Mouse (Mus musculus): Measurements from ENCODE around the gene Gm44973. TPM values are rescaled to one million over a fixed set of nuclear protein-coding genes. Genes with fewer than 3 reads are reported as not detected.

The Gm44973 gene
- polyA plus RNA-seq, 1 experiment from 2014 or later: 2.6 TPM

- ATAC-seq (ENCODE audit: low read depth): peak; percentile 98
- Histone ChIP-seq H3K27me3 (ENCODE audit: control insufficient read depth, insufficient read depth, low read length) (no peaks in the 10 kb centered on the region; the same call in 1 of the 2 replicates), H3K9me3 (ENCODE audit: control insufficient read depth, low read length) (no peaks in the 10 kb centered on the region), H3K4me3 (ENCODE audit: low read depth, low read length) (peak within 1 kb of the TSS; percentile 93), H3K27ac (ENCODE audit: low read depth, low read length) (peak within 1 kb of the TSS; percentile 90), H3K4me2 (ENCODE audit: low read depth, low read length) (peak within 1 kb of the TSS; percentile 71), H3K4me1 (ENCODE audit: control insufficient read depth, insufficient read depth, low read length) (peaks cover 12% of the 10 kb centered on the region; the same call in 1 of the 2 replicates), H3K9ac (replicated peaks; ENCODE audit: low read depth, low read length) (peak within 1 kb of the TSS; percentile 94), H3K36me3 (ENCODE audit: control insufficient read depth, insufficient read depth, low read length) (peaks cover 38% of the 10 kb centered on the region)
- under 1% methylated on average over 77 of the region's 81 CpGs for WGBS
Measured at GRCm38 (mm10) chr7:5080010-5080751, 64.9 kb downstream of the Gm44973 start, which contains the start of gene Epn1. Gene Epn1 (plus strand): TSS chr7:5080235.

- Histone ChIP-seq H3K36me3 (ENCODE audit: control insufficient read depth, insufficient read depth, low read length) (peaks cover 32% of the 10 kb centered on the region), H3K9ac (replicated peaks; ENCODE audit: low read depth, low read length) (peak overlapping the region; percentile 94), H3K4me1 (ENCODE audit: control insufficient read depth, insufficient read depth, low read length) (peaks cover 12% of the 10 kb centered on the region; the same call in 1 of the 2 replicates), H3K9me3 (ENCODE audit: control insufficient read depth, low read length) (no peaks in the 10 kb centered on the region), H3K4me2 (ENCODE audit: low read depth, low read length) (peak overlapping the region; percentile 71), H3K27me3 (ENCODE audit: control insufficient read depth, insufficient read depth, low read length) (no peaks in the 10 kb centered on the region; the same call in 1 of the 2 replicates), H3K4me3 (ENCODE audit: low read depth, low read length) (peak overlapping the region; percentile 93), H3K27ac (ENCODE audit: low read depth, low read length) (peak overlapping the region; percentile 90; the same call in 1 of the 2 replicates)
- no peak for ATAC-seq (ENCODE audit: low read depth)
- WGBS: 20% methylated on average over 6 of the region's 6 CpGs
Measured at GRCm38 (mm10) chr7:5080815-5081214, 65.5 kb downstream of the Gm44973 start.

- Histone ChIP-seq H3K27ac (ENCODE audit: low read depth, low read length) (no peak overlapping the region), H3K4me3 (ENCODE audit: low read depth, low read length) (peak overlapping the region; percentile 93), H3K9ac (replicated peaks; ENCODE audit: low read depth, low read length) (peak overlapping the region; percentile 94; the same call in 1 of the 2 replicates), H3K4me2 (ENCODE audit: low read depth, low read length) (peak overlapping the region; percentile 71), H3K9me3 (ENCODE audit: control insufficient read depth, low read length) (no peaks in the 10 kb centered on the region), H3K27me3 (ENCODE audit: control insufficient read depth, insufficient read depth, low read length) (no peaks in the 10 kb centered on the region; the same call in 1 of the 2 replicates), H3K4me1 (ENCODE audit: control insufficient read depth, insufficient read depth, low read length) (peaks cover 12% of the 10 kb centered on the region; the same call in 1 of the 2 replicates), H3K36me3 (ENCODE audit: control insufficient read depth, insufficient read depth, low read length) (peaks cover 29% of the 10 kb centered on the region)
- ATAC-seq (ENCODE audit: low read depth): no peak
- 78% methylated on average over 6 of the region's 6 CpGs for WGBS
Measured at GRCm38 (mm10) chr7:5081241-5081640, 65.9 kb downstream of the Gm44973 start.

GRCm38 (mm10) chr7:5081939-5082338 lies 66.6 kb downstream of the Gm44973 start:
- H3K36me3 ChIP-seq (ENCODE audit: control insufficient read depth, insufficient read depth, low read length): peaks cover 22% of the 10 kb centered on the region
- H3K27me3 ChIP-seq (ENCODE audit: control insufficient read depth, insufficient read depth, low read length): no peaks in the 10 kb centered on the region; the same call in 1 of the 2 replicates
- no peaks in the 10 kb centered on the region for H3K9me3 ChIP-seq (ENCODE audit: control insufficient read depth, low read length)
- ATAC-seq (ENCODE audit: low read depth): no peak
- H3K4me3 ChIP-seq (ENCODE audit: low read depth, low read length): no peak overlapping the region
- no peak overlapping the region for H3K9ac ChIP-seq (replicated peaks; ENCODE audit: low read depth, low read length)
- no peak overlapping the region for H3K27ac ChIP-seq (ENCODE audit: low read depth, low read length)
- H3K4me1 ChIP-seq (ENCODE audit: control insufficient read depth, insufficient read depth, low read length): peaks cover 12% of the 10 kb centered on the region; the same call in 1 of the 2 replicates
- H3K4me2 ChIP-seq (ENCODE audit: low read depth, low read length): peak overlapping the region; percentile 14; the same call in 1 of the 2 replicates
- 97% methylated on average over 2 of the region's 2 CpGs for WGBS

Other genes starting within 250 kb of the Gm44973 start
- 0.13 TPM in 1 of 2 replicates, not detected in the other for gene Fam71e2, start 244.2 kb upstream of the Gm44973 start, polyA plus RNA-seq (2014; fragmentation: Nextera tagmentation; extraction: Ambion mirVana)
- gene Il11, start 232.6 kb upstream of the Gm44973 start, polyA plus RNA-seq (2014; fragmentation: Nextera tagmentation; extraction: Ambion mirVana): 0.44 and 0.48 TPM in 2 replicates
- 0.46 TPM in 1 of 2 replicates, not detected in the other for gene Tmem190, start 232.6 kb upstream of the Gm44973 start, polyA plus RNA-seq (2014; fragmentation: Nextera tagmentation; extraction: Ambion mirVana)
- gene Tmem238, start 225.8 kb upstream of the Gm44973 start, polyA plus RNA-seq (2014; fragmentation: Nextera tagmentation; extraction: Ambion mirVana): 3.5 and 3.6 TPM in 2 replicates
- 154 and 173 TPM in 2 replicates for gene Rpl28, start 222.6 kb upstream of the Gm44973 start, polyA plus RNA-seq (2014; fragmentation: Nextera tagmentation; extraction: Ambion mirVana)
- 249 and 263 TPM in 2 replicates for gene Ube2s, start 202.9 kb upstream of the Gm44973 start, polyA plus RNA-seq (2014; fragmentation: Nextera tagmentation; extraction: Ambion mirVana)
- 16.8 and 18.7 TPM in 2 replicates for gene Shisa7, start 170.8 kb upstream of the Gm44973 start, polyA plus RNA-seq (2014; fragmentation: Nextera tagmentation; extraction: Ambion mirVana)
- gene Isoc2b, start 145.2 kb upstream of the Gm44973 start, polyA plus RNA-seq (2014; fragmentation: Nextera tagmentation; extraction: Ambion mirVana): 3.2 and 3.9 TPM in 2 replicates
- gene Isoc2a, start 138.3 kb upstream of the Gm44973 start, polyA plus RNA-seq (2014; fragmentation: Nextera tagmentation; extraction: Ambion mirVana): 0.58 and 0.76 TPM in 2 replicates
- gene Gm36210, start 109.0 kb upstream of the Gm44973 start, polyA plus RNA-seq (2014; fragmentation: Nextera tagmentation; extraction: Ambion mirVana): 0.37 and 0.41 TPM in 2 replicates
- gene Zfp628, start 100.3 kb upstream of the Gm44973 start, polyA plus RNA-seq (2014; fragmentation: Nextera tagmentation; extraction: Ambion mirVana): 2.8 and 3.7 TPM in 2 replicates
- 24.4 and 27.9 TPM in 2 replicates for gene Nat14, start 93.5 kb upstream of the Gm44973 start, polyA plus RNA-seq (2014; fragmentation: Nextera tagmentation; extraction: Ambion mirVana)
- gene Ssc5d, start 89.7 kb upstream of the Gm44973 start, polyA plus RNA-seq (2014; fragmentation: Nextera tagmentation; extraction: Ambion mirVana): 0.40 and 1.3 TPM in 2 replicates
- gene Sbk2, start 51.1 kb upstream of the Gm44973 start, polyA plus RNA-seq (2014; fragmentation: Nextera tagmentation; extraction: Ambion mirVana): not detected in 2 replicates
- 0.52 and 0.75 TPM in 2 replicates for gene Sbk3, start 44.3 kb upstream of the Gm44973 start, polyA plus RNA-seq (2014; fragmentation: Nextera tagmentation; extraction: Ambion mirVana)
- 55.6 and 67.7 TPM in 2 replicates for gene Zfp579, start 19.3 kb upstream of the Gm44973 start, polyA plus RNA-seq (2014; fragmentation: Nextera tagmentation; extraction: Ambion mirVana)
- 5.9 and 7.9 TPM in 2 replicates for gene Zfp524, start 1.1 kb upstream of the Gm44973 start, polyA plus RNA-seq (2014; fragmentation: Nextera tagmentation; extraction: Ambion mirVana)
- gene Fiz1, start 799 bp upstream of the Gm44973 start, polyA plus RNA-seq (2014; fragmentation: Nextera tagmentation; extraction: Ambion mirVana): 27.2 and 30.4 TPM in 2 replicates
- 5.9 and 6.8 TPM in 2 replicates for gene Zfp865, start 4.9 kb downstream of the Gm44973 start, polyA plus RNA-seq (2014; fragmentation: Nextera tagmentation; extraction: Ambion mirVana)
- 53.6 and 64.8 TPM in 2 replicates for gene Ccdc106, start 5.1 kb downstream of the Gm44973 start, polyA plus RNA-seq (2014; fragmentation: Nextera tagmentation; extraction: Ambion mirVana)
- not detected in 2 replicates for gene 4632433K11Rik, start 18.6 kb downstream of the Gm44973 start, polyA plus RNA-seq (2014; fragmentation: Nextera tagmentation; extraction: Ambion mirVana)
- 6.6 and 8.5 TPM in 2 replicates for gene Zfp784, start 22.9 kb downstream of the Gm44973 start, polyA plus RNA-seq (2014; fragmentation: Nextera tagmentation; extraction: Ambion mirVana)
- gene Zfp580, start 36.0 kb downstream of the Gm44973 start, polyA plus RNA-seq (2014; fragmentation: Nextera tagmentation; extraction: Ambion mirVana): 102 and 111 TPM in 2 replicates
- gene U2af2, start 46.6 kb downstream of the Gm44973 start, polyA plus RNA-seq (2014; fragmentation: Nextera tagmentation; extraction: Ambion mirVana): 83.0 and 84.2 TPM in 2 replicates
- gene Epn1, start 64.7 kb downstream of the Gm44973 start, polyA plus RNA-seq (2014; fragmentation: Nextera tagmentation; extraction: Ambion mirVana): 97.9 and 112 TPM in 2 replicates
- gene Rfpl4, start 101.5 kb downstream of the Gm44973 start, polyA plus RNA-seq (2014; fragmentation: Nextera tagmentation; extraction: Ambion mirVana): not detected in 2 replicates
- 1.2 TPM in 1 of 2 replicates, not detected in the other for gene Rasl2-9, start 110.5 kb downstream of the Gm44973 start, polyA plus RNA-seq (2014; fragmentation: Nextera tagmentation; extraction: Ambion mirVana)
- 0.04 and 0.10 TPM in 2 replicates for gene Vmn1r55, start 134.2 kb downstream of the Gm44973 start, polyA plus RNA-seq (2014; fragmentation: Nextera tagmentation; extraction: Ambion mirVana)
- gene Vmn1r56, start 181.3 kb downstream of the Gm44973 start, polyA plus RNA-seq (2014; fragmentation: Nextera tagmentation; extraction: Ambion mirVana): not detected in 2 replicates
- not detected in 2 replicates for gene Vmn1r57, start 203.0 kb downstream of the Gm44973 start, polyA plus RNA-seq (2014; fragmentation: Nextera tagmentation; extraction: Ambion mirVana)

Measured in neural tube, embryonic 14.5 days (tissue).